Mouse (Mus musculus) embryonic facial prominence, embryonic 11.5 days (tissue): ENCODE data around the gene Tax1bp3. TPM values are rescaled to one million over a fixed set of nuclear protein-coding genes. Genes with fewer than 3 reads are reported as not detected.

Experiments used
- ATAC-seq: fragments of 200-750 bp; cut with Nextera tagmentation; replicated peaks from 2 replicates; pipeline ENCODE4 v1.8.0; 2017; ENCODE audit warnings: low read depth; ENCODE audit not compliant: insufficient number of reproducible peaks, low FRiP score, low TSS enrichment
- DNase-seq: peaks from one replicate; pipeline ENCODE4 v3.0.0-alpha.2; 2015; ENCODE audit warnings: low spot score
- H3K27ac ChIP-seq: fragments of 300-500 bp; sonication (generic); replicated peaks from 2 replicates; pipeline ENCODE4 v1.5.1; 2014; ENCODE audit warnings: mild to moderate bottlenecking, low read depth, low read length, control low read depth
- H3K27me3 ChIP-seq: fragments of 300-500 bp; sonication (generic); 2 replicates; pipeline ENCODE4 v1.6.1; 2014; ENCODE audit warnings: mild to moderate bottlenecking, low read length, moderate library complexity, mixed read lengths; ENCODE audit not compliant: control insufficient read depth, insufficient read depth
- H3K36me3 ChIP-seq: fragments of 300-500 bp; sonication (generic); replicated peaks from 2 replicates; pipeline ENCODE4 v1.6.1; 2014; ENCODE audit warnings: low read depth, mild to moderate bottlenecking, low read length, moderate library complexity, mixed read lengths; ENCODE audit not compliant: control insufficient read depth, insufficient read depth
- H3K4me1 ChIP-seq: fragments of 300-500 bp; sonication (generic); 2 replicates; pipeline ENCODE4 v1.6.1; 2014; ENCODE audit warnings: low read length, mixed read lengths; ENCODE audit not compliant: control insufficient read depth, insufficient read depth
- H3K4me2 ChIP-seq: fragments of 300-500 bp; sonication (generic); 2 replicates; pipeline ENCODE4 v1.6.1; 2014; ENCODE audit warnings: low read depth, mild to moderate bottlenecking, control low read depth, low read length, moderate library complexity
- H3K4me3 ChIP-seq: fragments of 300-500 bp; sonication (generic); 2 replicates; pipeline ENCODE4 v1.5.1; 2014; ENCODE audit warnings: low read depth, low read length, control low read depth
- H3K9ac ChIP-seq: fragments of 300-500 bp; sonication (generic); replicated peaks from 2 replicates; pipeline ENCODE4 v1.6.1; 2014; ENCODE audit warnings: mild to moderate bottlenecking, control low read depth, low read length
- H3K9me3 ChIP-seq: fragments of 300-500 bp; sonication (generic); replicated peaks from 2 replicates; pipeline ENCODE4 v1.6.1; 2016; ENCODE audit warnings: mild to moderate bottlenecking, low read length, inconsistent platforms, mixed read lengths; ENCODE audit not compliant: control insufficient read depth
- WGBS: fragments of 180-500 bp; shearing (Covaris S2); extraction: QIAGEN DNeasy Blood & Tissue Kit; methylation state at CpG from one replicate; pipeline ENCODE4 v1.1.7; 2014; 5-methylcytosine and 5-hydroxymethylcytosine counted together
- polyA plus RNA-seq: library from polyadenylated mRNA; unstranded; fragments of >200 nt; fragmentation: Nextera tagmentation; extraction: Ambion mirVana; gene quantifications from 2 replicates; pipeline ENCODE4 v1.2.1, GENCODE M21; 2014

The Tax1bp3 gene
- polyA plus RNA-seq, 1 experiment from 2014 or later: 218 TPM

DNA sequence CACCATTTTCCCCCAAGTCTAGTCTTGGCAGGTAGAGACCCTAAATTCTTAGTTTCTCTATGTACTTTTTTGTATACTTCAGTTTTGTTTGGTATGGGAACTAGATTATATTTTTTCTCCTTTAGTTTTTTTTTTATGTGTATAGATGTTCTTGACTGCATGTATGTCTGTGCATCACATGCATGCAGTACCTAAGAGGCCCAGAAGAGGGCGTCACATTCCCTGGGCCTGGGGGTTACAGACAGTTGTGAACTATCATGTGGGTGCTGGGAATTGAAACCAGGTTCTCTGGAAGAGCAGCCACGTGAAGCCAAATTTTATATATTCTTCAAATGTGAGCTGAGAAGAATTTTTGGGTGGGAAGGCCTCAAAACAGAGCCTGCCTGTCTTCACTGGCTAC, 42.8 kb downstream of the Tax1bp3 start:
- Histone ChIP-seq H3K9me3 (no peaks in the 10 kb centered on the region), H3K4me3 (no peak overlapping the region), H3K27me3 (no peaks in the 10 kb centered on the region), H3K4me2 (no peak overlapping the region), H3K27ac (no peak overlapping the region), H3K4me1 (no peaks in the 10 kb centered on the region), H3K9ac (no peak overlapping the region), H3K36me3 (no peaks in the 10 kb centered on the region)
- WGBS: 64% methylated on average over 2 of the region's 2 CpGs
- DNase-seq (no peak), ATAC-seq (no peak)

DNA sequence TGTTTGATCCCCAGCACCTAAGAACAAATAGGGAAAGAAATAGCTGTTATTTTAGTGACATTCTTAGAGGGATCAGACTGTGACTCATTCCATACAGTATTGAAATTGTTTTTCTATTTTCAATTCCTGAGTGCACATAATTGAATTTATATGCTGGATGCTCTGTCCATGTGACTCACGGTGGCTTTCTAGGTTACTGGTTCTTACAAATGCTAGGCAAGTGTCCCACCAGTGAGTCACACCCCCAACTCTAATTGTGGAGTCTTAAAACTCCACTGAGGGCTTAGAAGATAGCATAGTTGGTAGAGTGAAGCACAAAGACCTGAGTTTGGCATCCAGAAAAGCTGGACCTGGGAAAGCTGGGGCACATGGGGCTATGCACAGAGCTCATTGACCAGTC, 43.8 kb downstream of the Tax1bp3 start:
- DNase-seq (no peak), ATAC-seq (no peak)
- WGBS: 94% methylated on average over 1 of the region's 1 CpGs
- Histone ChIP-seq H3K9ac (no peak overlapping the region), H3K4me2 (no peak overlapping the region), H3K9me3 (no peaks in the 10 kb centered on the region), H3K4me3 (no peak overlapping the region), H3K27ac (no peak overlapping the region), H3K4me1 (no peaks in the 10 kb centered on the region), H3K27me3 (no peaks in the 10 kb centered on the region), H3K36me3 (no peaks in the 10 kb centered on the region)

DNA sequence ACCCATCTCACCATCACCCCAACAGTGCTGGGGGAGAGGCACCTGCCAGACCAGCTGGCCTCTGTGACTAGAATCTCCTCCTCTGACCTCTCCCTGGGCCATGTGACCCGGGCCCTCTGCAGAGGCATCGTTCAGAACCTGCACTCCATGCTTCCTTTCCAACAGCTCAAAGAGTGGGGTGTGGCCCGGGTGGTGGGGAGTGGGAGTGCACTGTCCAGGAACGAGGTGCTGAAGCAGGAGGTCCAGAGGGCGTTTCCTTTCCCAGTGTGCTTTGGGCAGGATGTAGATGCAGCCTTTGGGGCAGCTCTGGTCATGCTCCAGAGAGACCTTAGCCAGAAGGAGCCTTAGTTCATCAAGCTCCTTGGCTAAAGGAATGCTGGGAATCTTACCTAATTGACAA, 46.0 kb downstream of the Tax1bp3 start:
- H3K9ac ChIP-seq: no peak overlapping the region
- H3K4me3 ChIP-seq: no peak overlapping the region
- no peaks in the 10 kb centered on the region for H3K4me1 ChIP-seq
- H3K9me3 ChIP-seq: no peaks in the 10 kb centered on the region
- no peaks in the 10 kb centered on the region for H3K27me3 ChIP-seq
- no peaks in the 10 kb centered on the region for H3K36me3 ChIP-seq
- no peak overlapping the region for H3K4me2 ChIP-seq
- WGBS: 44% methylated on average over 5 of the region's 5 CpGs
- DNase-seq: no peak
- no peak for ATAC-seq
- H3K27ac ChIP-seq: no peak overlapping the region

DNA sequence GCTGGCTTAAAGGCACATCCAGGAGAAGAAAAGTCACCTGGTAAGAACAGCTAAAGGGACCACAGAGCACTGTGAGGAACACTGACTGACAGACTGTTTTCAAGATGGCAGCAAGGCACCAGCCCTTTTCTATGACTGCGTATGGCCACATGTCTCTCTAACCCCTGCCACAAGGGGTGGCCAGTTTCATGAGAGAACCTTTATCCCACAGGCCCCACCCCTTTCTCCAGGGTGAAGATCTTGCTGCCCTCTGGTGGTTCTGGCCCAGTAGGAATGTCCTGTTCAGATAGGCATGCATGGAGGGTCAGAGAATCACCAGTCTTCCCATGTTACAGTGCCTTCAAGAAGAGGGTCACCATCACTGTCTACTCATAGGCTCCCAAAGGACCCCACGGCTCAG, 47.1 kb downstream of the Tax1bp3 start:
- Histone ChIP-seq H3K4me3 (no peak overlapping the region), H3K27ac (no peak overlapping the region), H3K4me1 (no peaks in the 10 kb centered on the region), H3K4me2 (no peak overlapping the region), H3K27me3 (no peaks in the 10 kb centered on the region), H3K36me3 (no peaks in the 10 kb centered on the region), H3K9ac (no peak overlapping the region), H3K9me3 (no peaks in the 10 kb centered on the region)
- no peak for DNase-seq
- no peak for ATAC-seq
- 73% methylated on average over 2 of the region's 2 CpGs for WGBS

DNA sequence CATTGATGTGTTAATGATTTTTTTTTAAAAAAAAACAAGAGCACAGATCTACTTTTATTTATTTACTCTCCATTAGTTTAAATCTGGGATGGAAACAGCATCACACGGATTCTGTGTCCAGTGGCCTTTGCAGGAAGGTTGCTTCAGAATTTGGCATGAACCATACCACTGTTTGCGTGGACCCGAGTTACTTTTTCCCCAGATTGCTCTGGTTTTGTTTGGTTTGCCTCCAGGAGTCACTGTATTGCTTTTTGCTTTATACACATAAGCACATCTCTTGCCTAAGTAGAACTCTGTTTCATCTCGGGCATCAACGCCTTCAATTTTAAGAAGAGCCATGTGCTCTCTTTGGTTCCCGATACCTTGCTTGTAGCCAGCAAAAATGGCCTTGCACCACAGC, 49.0 kb downstream of the Tax1bp3 start:
- H3K9me3 ChIP-seq: no peaks in the 10 kb centered on the region
- H3K4me1 ChIP-seq: no peaks in the 10 kb centered on the region
- no peak overlapping the region for H3K27ac ChIP-seq
- no peak overlapping the region for H3K9ac ChIP-seq
- no peaks in the 10 kb centered on the region for H3K27me3 ChIP-seq
- ATAC-seq (no peak), DNase-seq (no peak)
- no peaks in the 10 kb centered on the region for H3K36me3 ChIP-seq
- WGBS: 90% methylated on average over 6 of the region's 6 CpGs
- no peak overlapping the region for H3K4me2 ChIP-seq
- H3K4me3 ChIP-seq: no peak overlapping the region

DNA sequence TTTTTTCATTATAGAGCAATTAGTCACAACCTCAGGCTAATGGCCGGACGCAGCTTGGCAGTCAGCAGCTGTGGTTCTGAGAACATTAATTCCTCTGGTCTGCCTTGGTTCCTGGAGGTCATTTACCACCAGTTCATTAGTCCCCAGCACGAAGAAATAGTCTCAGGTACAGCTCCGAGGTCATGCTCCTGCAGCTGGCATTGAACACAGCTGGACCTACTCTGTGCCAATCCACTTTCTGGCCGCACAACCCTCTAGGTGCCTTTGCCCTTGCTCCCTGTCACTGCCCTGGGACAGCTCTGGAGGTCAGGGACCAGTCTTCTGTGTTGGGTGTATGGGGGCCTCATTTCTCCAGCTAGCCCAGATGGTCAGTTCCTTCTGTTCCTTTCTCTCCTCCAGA, 52.0 kb downstream of the Tax1bp3 start:
- ATAC-seq (no peak), DNase-seq (no peak)
- no peaks in the 10 kb centered on the region for H3K4me1 ChIP-seq
- no peaks in the 10 kb centered on the region for H3K27me3 ChIP-seq
- H3K36me3 ChIP-seq: no peaks in the 10 kb centered on the region
- 84% methylated on average over 5 of the region's 5 CpGs for WGBS
- no peak overlapping the region for H3K9ac ChIP-seq
- no peak overlapping the region for H3K4me3 ChIP-seq
- no peak overlapping the region for H3K4me2 ChIP-seq
- H3K9me3 ChIP-seq: no peaks in the 10 kb centered on the region
- H3K27ac ChIP-seq: no peak overlapping the region

DNA sequence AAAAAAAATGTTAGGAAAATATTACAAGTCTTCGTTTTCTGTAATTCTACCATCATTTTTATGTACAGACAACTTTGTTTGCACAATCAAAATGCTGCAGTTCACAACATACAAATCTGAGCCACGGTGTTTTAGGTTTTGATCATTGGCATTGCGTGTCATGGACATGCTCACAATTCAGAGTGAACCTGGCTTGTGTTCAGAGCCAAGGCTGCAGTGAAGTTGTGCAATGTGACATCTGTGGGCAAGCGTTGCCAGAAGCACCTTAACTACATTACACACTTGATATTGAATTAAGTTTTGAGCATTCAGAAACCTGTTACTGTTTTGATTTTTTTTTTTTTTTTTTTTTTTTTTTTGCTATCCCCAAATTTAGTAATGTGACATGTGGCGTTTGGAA, 53.2 kb downstream of the Tax1bp3 start:
- 90% methylated on average over 5 of the region's 5 CpGs for WGBS
- Histone ChIP-seq H3K9me3 (no peaks in the 10 kb centered on the region), H3K27ac (no peak overlapping the region), H3K27me3 (no peaks in the 10 kb centered on the region), H3K9ac (no peak overlapping the region), H3K36me3 (no peaks in the 10 kb centered on the region), H3K4me3 (no peak overlapping the region), H3K4me2 (no peak overlapping the region), H3K4me1 (no peaks in the 10 kb centered on the region)
- ATAC-seq (no peak), DNase-seq (no peak)

DNA sequence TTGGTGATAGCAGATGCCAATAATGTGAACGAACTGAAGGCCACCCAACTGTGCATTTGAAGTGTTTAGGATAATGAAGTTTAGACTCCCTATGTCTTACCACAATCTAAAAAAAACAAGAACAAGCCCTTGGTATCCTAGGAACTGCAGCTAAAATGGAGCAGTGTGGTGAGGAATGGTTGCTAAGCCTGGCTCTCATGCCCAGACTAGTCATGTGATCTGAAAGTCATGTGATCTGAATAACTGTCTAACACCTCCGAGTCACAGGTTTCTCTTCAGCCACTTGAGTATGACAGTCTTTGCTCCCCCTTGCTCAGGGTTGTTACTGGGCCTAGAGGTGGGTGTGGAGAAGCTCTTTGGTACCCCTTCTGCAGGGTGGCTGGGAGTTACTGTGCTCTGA, 55.6 kb downstream of the Tax1bp3 start:
- Histone ChIP-seq H3K9ac (no peak overlapping the region), H3K36me3 (no peaks in the 10 kb centered on the region), H3K4me2 (no peak overlapping the region), H3K27me3 (no peaks in the 10 kb centered on the region), H3K9me3 (no peaks in the 10 kb centered on the region), H3K27ac (no peak overlapping the region), H3K4me1 (no peaks in the 10 kb centered on the region), H3K4me3 (no peak overlapping the region)
- 68% methylated on average over 2 of the region's 2 CpGs for WGBS
- DNase-seq (no peak), ATAC-seq (no peak)
